Mouse (Mus musculus): ENCODE data around the gene St13. TPM values are rescaled to one million over a fixed set of nuclear protein-coding genes. Genes with fewer than 3 reads are reported as not detected.
A peak's percentile ranks its signal among the peaks of the same experiment; 100 is the strongest.
"Not testable (repeated sequence)": the region's sequence is repeated elsewhere in the genome, so short reads cannot be mapped to it uniquely, and the experiment has no call there.

The St13 gene
- 185 and 196 TPM in 2 replicates for polyA plus RNA-seq (2015; fragmentation: Nextera tagmentation; extraction: Ambion mirVana)

- H3K9ac ChIP-seq: peak within 1 kb of the TSS; percentile 88
- peak within 1 kb of the TSS; percentile 84 for H3K4me3 ChIP-seq (replicated peaks)
- no peaks in the 10 kb centered on the region for H3K27me3 ChIP-seq
- peak; percentile 99 for ATAC-seq (replicated peaks; ENCODE audit: low FRiP score)
- peaks cover 27% of the 10 kb centered on the region for H3K4me1 ChIP-seq
- under 1% methylated on average over 50 of the region's 50 CpGs for WGBS
- H3K36me3 ChIP-seq: no peaks in the 10 kb centered on the region
- peak within 1 kb of the TSS; percentile 74 for H3K4me2 ChIP-seq
- H3K27ac ChIP-seq: peak within 1 kb of the TSS; percentile 90
- H3K9me3 ChIP-seq (replicated peaks): no peaks in the 10 kb centered on the region
These were observed at the start of gene St13, which contains the start of gene Xpnpep3 for GRCm38 (mm10) chr15:81399638-81400315. Gene St13, minus strand, starts transcription at chr15:81400077. Gene Xpnpep3, plus strand, starts transcription at chr15:81400138.

- Histone ChIP-seq H3K4me1 (no peaks in the 10 kb centered on the region), H3K27ac (no peak overlapping the region), H3K4me2 (no peak overlapping the region), H3K9me3 (replicated peaks) (no peaks in the 10 kb centered on the region), H3K4me3 (replicated peaks) (no peak overlapping the region), H3K27me3 (no peaks in the 10 kb centered on the region), H3K9ac (no peak overlapping the region), H3K36me3 (peaks cover 61% of the 10 kb centered on the region)
- ATAC-seq (replicated peaks; ENCODE audit: low FRiP score): 0 out of 2 replicates have a peak, but pooled peaks have one; percentile 43
- WGBS: 53% methylated on average over 3 of the region's 3 CpGs
These were observed 48.6 kb upstream of the St13 start for GRCm38 (mm10) chr15:81448463-81448862.

- no peak overlapping the region for H3K4me2 ChIP-seq
- no peak for ATAC-seq (replicated peaks; ENCODE audit: low FRiP score)
These were observed 39.4 kb upstream of the St13 start for GRCm38 (mm10) chr15:81439236-81439635.

GRCm38 (mm10) chr15:81438345-81438744 lies 38.5 kb upstream of the St13 start:
- 93% methylated on average over 1 of the region's 1 CpGs for WGBS
- H3K9ac ChIP-seq: no peak overlapping the region
- H3K27me3 ChIP-seq: no peaks in the 10 kb centered on the region
- no peak overlapping the region for H3K4me2 ChIP-seq
- H3K27ac ChIP-seq: no peak overlapping the region
- no peak for ATAC-seq (replicated peaks; ENCODE audit: low FRiP score)
- peaks cover 39% of the 10 kb centered on the region for H3K36me3 ChIP-seq
- H3K4me1 ChIP-seq: no peaks in the 10 kb centered on the region
- H3K9me3 ChIP-seq (replicated peaks): no peaks in the 10 kb centered on the region
- H3K4me3 ChIP-seq (replicated peaks): no peak overlapping the region

More at GRCm38 (mm10) chr15:81439236-81439635, 39.4 kb upstream of the St13 start:
- Histone ChIP-seq H3K36me3 (peaks cover 41% of the 10 kb centered on the region), H3K27ac (no peak overlapping the region), H3K9ac (no peak overlapping the region), H3K4me3 (replicated peaks) (no peak overlapping the region), H3K9me3 (replicated peaks) (no peaks in the 10 kb centered on the region), H3K27me3 (no peaks in the 10 kb centered on the region), H3K4me1 (no peaks in the 10 kb centered on the region)

- WGBS: 74% methylated on average over 1 of the region's 1 CpGs
- no peak overlapping the region for H3K9ac ChIP-seq
- ATAC-seq (replicated peaks; ENCODE audit: low FRiP score): no peak
These were observed 31.3 kb upstream of the St13 start for GRCm38 (mm10) chr15:81431195-81431594.

GRCm38 (mm10) chr15:81427947-81428346 lies 28.1 kb upstream of the St13 start:
- Histone ChIP-seq H3K27ac (no peak overlapping the region), H3K9ac (no peak overlapping the region), H3K27me3 (no peaks in the 10 kb centered on the region), H3K4me3 (replicated peaks) (no peak overlapping the region), H3K4me2 (no peak overlapping the region), H3K9me3 (replicated peaks) (no peaks in the 10 kb centered on the region), H3K4me1 (no peaks in the 10 kb centered on the region), H3K36me3 (peaks cover 45% of the 10 kb centered on the region)
- 89% methylated on average over 2 of the region's 2 CpGs for WGBS
- ATAC-seq (replicated peaks; ENCODE audit: low FRiP score): no peak

More at GRCm38 (mm10) chr15:81431195-81431594, 31.3 kb upstream of the St13 start:
- Histone ChIP-seq H3K4me1 (no peaks in the 10 kb centered on the region), H3K36me3 (peaks cover 49% of the 10 kb centered on the region), H3K9me3 (replicated peaks) (no peaks in the 10 kb centered on the region), H3K4me3 (replicated peaks) (no peak overlapping the region), H3K4me2 (no peak overlapping the region), H3K27me3 (no peaks in the 10 kb centered on the region), H3K27ac (no peak overlapping the region)

- peaks cover 4% of the 10 kb centered on the region; the same call in 1 of the 2 replicates for H3K4me1 ChIP-seq
- H3K4me2 ChIP-seq: no peak overlapping the region
- no peaks in the 10 kb centered on the region for H3K9me3 ChIP-seq (replicated peaks)
- H3K36me3 ChIP-seq: peaks cover 19% of the 10 kb centered on the region
- H3K9ac ChIP-seq: no peak overlapping the region
- H3K27me3 ChIP-seq: no peaks in the 10 kb centered on the region
- H3K4me3 ChIP-seq (replicated peaks): no peak overlapping the region
- WGBS: 87% methylated on average over 3 of the region's 3 CpGs
- H3K27ac ChIP-seq: no peak overlapping the region
- no peak for ATAC-seq (replicated peaks; ENCODE audit: low FRiP score)
These were observed 25.4 kb upstream of the St13 start for GRCm38 (mm10) chr15:81425311-81425710.

GRCm38 (mm10) chr15:81422156-81422681 lies 22.3 kb upstream of the St13 start:
- Histone ChIP-seq H3K9me3 (replicated peaks) (no peaks in the 10 kb centered on the region), H3K27ac (peak overlapping the region; percentile 88), H3K27me3 (no peaks in the 10 kb centered on the region), H3K4me3 (replicated peaks) (no peak overlapping the region), H3K4me2 (no peak overlapping the region), H3K9ac (no peak overlapping the region), H3K36me3 (peaks cover 2% of the 10 kb centered on the region), H3K4me1 (peaks cover 5% of the 10 kb centered on the region)
- 68% methylated on average over 7 of the region's 7 CpGs for WGBS
- no peak for ATAC-seq (replicated peaks; ENCODE audit: low FRiP score)

- ATAC-seq (replicated peaks; ENCODE audit: low FRiP score): no peak
- Histone ChIP-seq H3K4me2 (no peak overlapping the region), H3K27me3 (no peaks in the 10 kb centered on the region), H3K4me1 (peaks cover 11% of the 10 kb centered on the region), H3K36me3 (no peaks in the 10 kb centered on the region), H3K9ac (no peak overlapping the region), H3K9me3 (replicated peaks) (no peaks in the 10 kb centered on the region), H3K4me3 (replicated peaks) (no peak overlapping the region), H3K27ac (peak overlapping the region; percentile 88)
- 50% methylated on average over 1 of the region's 1 CpGs for WGBS
These were observed 21.6 kb upstream of the St13 start for GRCm38 (mm10) chr15:81421454-81421853.

GRCm38 (mm10) chr15:81418065-81418464 lies 18.2 kb upstream of the St13 start:
- Histone ChIP-seq H3K4me2 (no peak overlapping the region), H3K27me3 (no peaks in the 10 kb centered on the region), H3K4me3 (replicated peaks) (no peak overlapping the region), H3K36me3 (no peaks in the 10 kb centered on the region), H3K4me1 (peaks cover 12% of the 10 kb centered on the region), H3K9ac (no peak overlapping the region), H3K9me3 (replicated peaks) (no peaks in the 10 kb centered on the region), H3K27ac (no peak overlapping the region)
- WGBS: 82% methylated on average over 4 of the region's 4 CpGs
- ATAC-seq (replicated peaks; ENCODE audit: low FRiP score): no peak

GRCm38 (mm10) chr15:81416763-81417310 lies 17.0 kb upstream of the St13 start:
- Histone ChIP-seq H3K4me3 (replicated peaks) (peak overlapping the region; percentile 30), H3K4me2 (peak overlapping the region; percentile 56), H3K27ac (peak overlapping the region; percentile 13; the same call in 1 of the 2 replicates), H3K4me1 (peaks cover 12% of the 10 kb centered on the region), H3K9ac (peak overlapping the region; percentile 23)
- peak; percentile 92 for ATAC-seq (replicated peaks; ENCODE audit: low FRiP score)
- not testable (repeated sequence) for H3K9me3 ChIP-seq (replicated peaks); H3K27me3 ChIP-seq; H3K36me3 ChIP-seq
- 5% methylated on average over 22 of the region's 22 CpGs for WGBS

GRCm38 (mm10) chr15:81408199-81408598 lies 8.3 kb upstream of the St13 start, which contains the start of gene Dnajb7:
Gene Dnajb7, minus strand, starts transcription at chr15:81408299.
- Histone ChIP-seq H3K27ac (no peak within 1 kb of the TSS), H3K27me3 (no peaks in the 10 kb centered on the region), H3K4me1 (no peaks in the 10 kb centered on the region), H3K36me3 (no peaks in the 10 kb centered on the region), H3K4me2 (no peak within 1 kb of the TSS), H3K4me3 (replicated peaks) (no peak within 1 kb of the TSS), H3K9ac (no peak within 1 kb of the TSS), H3K9me3 (replicated peaks) (no peaks in the 10 kb centered on the region)
- WGBS: 81% methylated on average over 1 of the region's 1 CpGs
- ATAC-seq (replicated peaks; ENCODE audit: low FRiP score): no peak

Data from kidney, embryonic 15.5 days (tissue).